Mouse (Mus musculus): ENCODE measurements around the gene Ccer2.

Gene Ccer2

GRCm38 (mm10) chr7:28790066-28790806 is 34.3 kb downstream of the Ccer2 start:
- DNase-seq (ENCODE audit: low read depth, low spot score) = no peak

- DNase-seq (ENCODE audit: low read depth, low spot score) = no peak
These were observed 35.7 kb downstream of the Ccer2 start for GRCm38 (mm10) chr7:28791706-28792105.

- no peak for DNase-seq (ENCODE audit: low read depth, low spot score)
These were observed 36.6 kb downstream of the Ccer2 start for GRCm38 (mm10) chr7:28792391-28793185.

- no peak for DNase-seq (ENCODE audit: low read depth, low spot score)
These were observed 37.9 kb downstream of the Ccer2 start for GRCm38 (mm10) chr7:28793834-28794233.

GRCm38 (mm10) chr7:28794496-28794895 is 38.5 kb downstream of the Ccer2 start:
- DNase-seq (ENCODE audit: low read depth, low spot score) = no peak

GRCm38 (mm10) chr7:28795832-28796231 is 39.9 kb downstream of the Ccer2 start:
- DNase-seq (ENCODE audit: low read depth, low spot score) = no peak

GRCm38 (mm10) chr7:28796562-28796975 is 40.6 kb downstream of the Ccer2 start:
- DNase-seq (ENCODE audit: low read depth, low spot score) = no peak

- no peak for DNase-seq (ENCODE audit: low read depth, low spot score)
These were observed 44.0 kb downstream of the Ccer2 start for GRCm38 (mm10) chr7:28799994-28800393.

- DNase-seq (ENCODE audit: low read depth, low spot score) = no peak
These were observed 45.5 kb downstream of the Ccer2 start for GRCm38 (mm10) chr7:28801451-28801850.

GRCm38 (mm10) chr7:28801901-28802670 is 46.1 kb downstream of the Ccer2 start:
- no peak for DNase-seq (ENCODE audit: low read depth, low spot score)

GRCm38 (mm10) chr7:28802846-28803588 is 47.0 kb downstream of the Ccer2 start:
- peak; percentile 36 for DNase-seq (ENCODE audit: low read depth, low spot score)

GRCm38 (mm10) chr7:28803756-28804155 is 47.8 kb downstream of the Ccer2 start:
- no peak for DNase-seq (ENCODE audit: low read depth, low spot score)

GRCm38 (mm10) chr7:28806869-28807268 is 50.9 kb downstream of the Ccer2 start:
- DNase-seq (ENCODE audit: low read depth, low spot score) = no peak

- no peak for DNase-seq (ENCODE audit: low read depth, low spot score)
These were observed 51.8 kb downstream of the Ccer2 start for GRCm38 (mm10) chr7:28807641-28808220.

- DNase-seq (ENCODE audit: low read depth, low spot score) = peak; percentile 29
These were observed 52.4 kb downstream of the Ccer2 start, which contains the start of gene Hnrnpl for GRCm38 (mm10) chr7:28808221-28808941. Hnrnpl (plus strand) TSS chr7:28808541.

Data from telencephalon, adult 2 months (tissue).